Mouse (Mus musculus): ENCODE results near the gene Erg. TPM values are rescaled to one million over a fixed set of nuclear protein-coding genes. Genes with fewer than 3 reads are reported as not detected.

Erg gene
- total RNA-seq, 2 experiments from 2014 or later = 5.5 to 5.6 TPM

DNA sequence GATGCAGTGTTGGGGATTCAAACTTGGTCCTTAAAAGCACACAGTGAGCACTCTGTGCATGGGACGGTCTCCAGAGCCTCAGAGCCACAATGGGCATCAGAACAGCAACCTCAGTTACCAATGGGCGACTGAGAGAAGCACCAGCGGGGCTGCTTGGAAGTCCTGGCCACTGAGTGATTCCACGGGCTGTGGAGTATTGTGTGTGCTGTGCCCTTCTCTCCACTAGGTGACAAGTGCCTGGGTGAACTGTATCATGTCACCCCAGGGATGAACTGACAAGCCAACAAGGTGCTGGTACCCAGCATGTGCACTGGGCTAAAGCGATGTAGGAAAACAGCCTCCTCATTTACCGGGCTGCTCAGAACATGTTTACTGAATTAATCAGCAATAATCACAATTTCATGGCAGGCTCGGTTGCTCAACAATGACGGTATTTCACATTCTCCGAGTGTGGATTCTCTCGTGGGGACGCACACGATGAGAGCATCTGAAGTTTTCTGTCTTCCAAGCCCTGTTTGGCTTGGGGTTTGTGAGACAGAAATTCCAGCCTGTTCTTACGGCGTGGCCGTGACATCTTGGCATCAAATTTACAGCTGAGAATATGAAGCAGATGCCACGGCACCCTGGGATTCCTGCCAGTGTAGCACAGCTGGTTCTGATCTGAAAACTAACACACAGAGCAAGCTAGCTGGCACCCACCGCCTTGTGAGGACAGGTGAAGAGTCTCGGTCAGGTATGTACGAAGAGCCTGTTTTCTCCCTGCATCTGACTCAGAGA, 219.2 kb downstream of the Erg start:
- no peak overlapping the region for H3K4me3 ChIP-seq

GRCm38 (mm10) chr16:95365214-95365613, 221.2 kb downstream of the Erg start:
- intact Hi-C loops (cut with DNase I) = no loop called here
- TF ChIP-seq CTCF (IDR thresholded peaks at IDR 0.05) = no peak
- DNase-seq (ENCODE audit: extremely low spot score in 1 of 2, low spot score in 2 of 2) = no peak
- Histone ChIP-seq H3K27ac (no peak overlapping the region), H3K4me3 (no peak overlapping the region)

More for the DNA sequence above, 219.2 kb downstream of the Erg start:
- no peak overlapping the region for H3K27ac ChIP-seq
- TF ChIP-seq CTCF (IDR thresholded peaks at IDR 0.05) = no peak; the same call in 1 of the 2 replicates
- intact Hi-C loops (cut with DNase I) = no loop called here
- no peak for DNase-seq (ENCODE audit: extremely low spot score in 1 of 2, low spot score in 2 of 2)

DNA sequence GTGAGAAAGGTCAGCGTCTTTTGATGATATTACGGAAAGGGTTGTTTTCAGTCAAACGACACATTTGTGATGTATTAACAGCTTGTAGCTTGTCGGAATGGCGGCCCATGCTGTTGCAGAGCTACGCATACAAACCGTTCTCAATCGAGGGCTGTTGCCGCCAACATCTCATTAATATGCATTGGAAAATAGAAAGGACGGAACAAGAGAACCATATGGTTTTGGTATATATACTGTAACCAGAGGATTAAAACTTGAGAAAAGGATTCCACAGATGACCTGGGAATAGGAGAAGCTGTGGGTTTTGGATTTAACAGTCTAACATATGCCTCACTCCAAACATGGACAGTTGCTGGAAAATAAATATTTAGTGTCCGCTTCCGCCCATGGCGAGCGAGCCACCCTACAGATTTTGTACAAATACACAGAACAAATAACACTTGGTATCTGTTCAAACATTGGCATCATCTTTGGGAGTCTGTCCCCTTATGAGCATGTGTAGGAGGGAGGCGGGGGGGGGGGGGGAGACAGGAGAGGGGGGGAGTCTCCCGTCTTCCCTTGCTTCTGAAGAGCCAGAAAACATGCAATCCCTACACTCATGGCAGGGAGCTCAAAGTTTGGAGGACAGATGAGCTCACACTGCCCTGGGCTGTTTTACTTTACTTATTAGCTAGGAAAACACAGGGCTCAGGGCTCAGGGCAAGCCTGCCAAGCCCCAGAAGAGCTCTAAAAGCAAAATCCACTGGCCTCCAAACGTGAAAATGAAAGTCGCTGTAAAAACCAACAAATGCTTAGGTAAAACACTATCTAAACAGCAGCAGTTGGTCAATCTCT, 222.5 kb downstream of the Erg start:
- TF ChIP-seq CTCF (IDR thresholded peaks at IDR 0.05) = no peak
- intact Hi-C loops (cut with DNase I) = no loop called here
- DNase-seq (ENCODE audit: extremely low spot score in 1 of 2, low spot score in 2 of 2) = no peak
- no peak overlapping the region for H3K27ac ChIP-seq
- H3K4me3 ChIP-seq = no peak overlapping the region

DNA sequence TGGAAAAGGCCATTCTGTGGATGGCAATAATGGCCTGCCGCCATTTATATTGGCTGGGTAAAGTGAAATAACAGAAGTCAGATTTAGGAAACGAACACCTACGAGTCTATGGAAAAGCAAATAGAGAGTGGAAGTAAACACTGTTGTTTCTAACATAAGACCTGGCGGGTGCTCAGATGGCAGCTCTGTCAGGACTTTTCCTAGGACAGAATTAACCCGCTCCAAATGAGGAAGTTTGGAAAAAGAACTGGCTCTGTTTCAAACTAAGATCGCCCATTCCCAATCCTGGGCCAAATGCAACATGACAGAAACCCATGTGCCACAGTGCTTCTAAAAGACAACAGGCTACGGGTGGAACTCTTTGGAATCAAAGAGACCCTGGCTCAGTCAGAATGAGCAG, 224.4 kb downstream of the Erg start:
- intact Hi-C loops (cut with DNase I) = no loop called here
- TF ChIP-seq CTCF (IDR thresholded peaks at IDR 0.05) = no peak
- no peak overlapping the region for H3K27ac ChIP-seq
- no peak for DNase-seq (ENCODE audit: extremely low spot score in 1 of 2, low spot score in 2 of 2)
- H3K4me3 ChIP-seq = no peak overlapping the region

DNA sequence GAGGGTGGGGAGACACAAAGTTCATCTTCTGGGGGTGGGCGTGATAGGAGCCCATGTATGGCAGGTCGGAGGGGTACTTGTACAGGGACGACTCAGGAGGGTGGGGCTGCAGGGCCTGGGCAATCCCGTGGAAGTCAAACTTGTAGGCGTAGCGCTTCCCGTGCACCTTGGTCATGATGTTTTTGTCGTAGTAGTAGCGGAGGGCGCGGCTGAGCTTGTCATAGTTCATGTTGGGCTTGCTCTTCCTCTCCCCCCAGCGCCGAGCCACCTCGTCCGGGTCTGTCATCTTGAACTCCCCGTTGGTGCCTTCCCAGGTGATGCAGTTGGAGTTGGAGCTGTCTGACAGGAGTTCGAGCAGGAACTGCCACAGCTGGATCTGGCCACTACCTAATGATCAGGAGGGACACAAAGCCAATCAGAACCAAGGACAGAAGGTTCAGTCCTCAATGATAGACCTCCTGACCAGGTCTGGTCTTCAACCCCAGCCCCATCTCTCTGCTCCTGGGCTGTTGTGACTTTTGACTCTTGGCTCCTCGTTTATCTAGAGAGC, 225.4 kb downstream of the Erg start:
- no peak for TF ChIP-seq CTCF (IDR thresholded peaks at IDR 0.05)
- intact Hi-C loops (cut with DNase I) = no loop called here
- DNase-seq (ENCODE audit: extremely low spot score in 1 of 2, low spot score in 2 of 2) = no peak
- H3K4me3 ChIP-seq = no peak overlapping the region
- H3K27ac ChIP-seq = no peak overlapping the region

- no peak overlapping the region for H3K4me3 ChIP-seq
- H3K27ac ChIP-seq = no peak overlapping the region
- no peak for DNase-seq (ENCODE audit: extremely low spot score in 1 of 2, low spot score in 2 of 2)
- no peak for TF ChIP-seq CTCF (IDR thresholded peaks at IDR 0.05)
- intact Hi-C loops (cut with DNase I) = no loop called here
Observed at GRCm38 (mm10) chr16:95360214-95360850, 226.1 kb downstream of the Erg start.

DNA sequence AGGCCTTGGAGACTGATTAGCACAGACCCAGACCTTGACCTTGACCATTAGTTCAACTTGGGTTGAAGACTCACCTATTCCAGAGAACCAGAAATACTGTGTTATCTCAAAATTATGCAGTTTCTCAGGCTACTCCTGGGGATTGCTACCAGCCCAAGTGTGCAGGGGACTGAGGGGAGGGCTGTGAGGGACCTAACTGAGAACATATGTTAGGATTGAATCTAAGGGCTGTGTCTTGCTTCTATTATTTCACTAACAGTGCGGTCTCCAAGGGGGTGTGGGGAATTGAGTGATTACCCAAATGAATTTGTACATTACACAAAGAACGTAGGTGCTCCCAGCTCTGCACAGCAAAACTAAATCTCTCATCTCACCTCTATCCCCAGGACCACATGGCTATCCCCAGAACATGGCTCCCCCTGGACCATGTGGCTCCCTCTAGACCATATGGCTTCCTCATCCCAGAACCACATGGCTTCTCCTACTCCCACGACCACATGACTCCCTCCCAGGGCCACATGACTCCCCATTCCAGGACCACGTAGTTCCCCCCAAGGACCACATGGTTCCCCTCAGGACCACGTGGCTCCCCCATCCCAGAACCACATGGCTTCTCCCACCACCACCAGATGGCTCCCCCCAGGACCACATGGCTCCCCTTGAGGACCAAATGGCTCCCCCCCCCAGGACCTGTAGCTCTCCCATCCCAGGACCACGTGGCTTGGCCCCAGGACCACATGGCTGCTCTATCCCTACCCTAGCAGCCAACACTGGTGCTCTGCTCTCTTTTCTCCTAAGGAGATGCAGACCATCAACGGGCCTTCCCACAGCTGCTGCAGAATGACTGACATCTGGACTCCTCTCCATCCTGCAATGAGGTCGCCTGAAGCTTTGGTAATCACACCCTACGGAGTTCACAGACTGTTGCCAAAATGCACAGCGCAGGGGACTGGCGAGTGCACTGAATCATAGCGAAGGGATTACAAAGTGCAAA, 229.1 kb downstream of the Erg start:
- no peak overlapping the region for H3K27ac ChIP-seq
- no peak for TF ChIP-seq CTCF (IDR thresholded peaks at IDR 0.05)
- H3K4me3 ChIP-seq = no peak overlapping the region
- no peak for DNase-seq (ENCODE audit: extremely low spot score in 1 of 2, low spot score in 2 of 2)
- intact Hi-C loops (cut with DNase I) = loop anchor here (5.0 kb wide), 1 partner anchor 85 kb away; no protein-coding TSS in a partner anchor

- DNase-seq (ENCODE audit: extremely low spot score in 1 of 2, low spot score in 2 of 2) = no peak
- Histone ChIP-seq H3K4me3 (no peak overlapping the region), H3K27ac (no peak overlapping the region)
- intact Hi-C loops (cut with DNase I) = no loop called here
- TF ChIP-seq CTCF (IDR thresholded peaks at IDR 0.05) = no peak
Observed at GRCm38 (mm10) chr16:95353838-95354237, 232.6 kb downstream of the Erg start.

GRCm38 (mm10) chr16:95352266-95352665, 234.1 kb downstream of the Erg start:
- Histone ChIP-seq H3K4me3 (no peak overlapping the region), H3K27ac (no peak overlapping the region)
- no peak for DNase-seq (ENCODE audit: extremely low spot score in 1 of 2, low spot score in 2 of 2)
- intact Hi-C loops (cut with DNase I) = no loop called here
- no peak for TF ChIP-seq CTCF (IDR thresholded peaks at IDR 0.05)

- Histone ChIP-seq H3K4me3 (no peak overlapping the region), H3K27ac (no peak overlapping the region)
- peak; percentile 40 to 66 for DNase-seq (ENCODE audit: extremely low spot score in 1 of 2, low spot score in 2 of 2)
- intact Hi-C loops (cut with DNase I) = loop anchor here (1.0 to 2.0 kb wide), 2 partner anchors 595 to 614 kb away; no protein-coding TSS in a partner anchor
- peak; percentile 64 for TF ChIP-seq CTCF (IDR thresholded peaks at IDR 0.05)
Observed at GRCm38 (mm10) chr16:95350499-95350898, 235.9 kb downstream of the Erg start.
